In the genomic region with DNA sequence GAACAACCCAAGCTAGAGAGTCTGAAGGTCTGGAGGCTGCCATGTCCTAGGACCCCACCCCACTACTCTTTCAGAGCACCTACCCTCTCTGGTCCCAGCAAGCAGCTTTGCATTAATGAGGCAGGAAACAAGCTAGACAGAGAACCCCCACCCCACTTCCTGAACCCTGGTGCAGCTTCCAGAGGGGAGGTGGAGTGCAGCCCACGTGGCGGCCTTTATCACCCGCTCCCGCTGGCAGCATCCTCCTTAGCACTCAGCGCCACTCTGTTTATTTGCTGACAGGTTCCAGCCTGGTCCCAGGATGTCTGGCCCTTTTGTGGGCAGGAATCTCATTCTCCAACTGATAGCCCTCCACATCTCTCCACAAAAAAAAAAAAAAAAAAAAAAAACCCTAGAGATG, we compare ENCODE assay signal across 9 mouse cellular contexts. TPM values are rescaled to one million over a fixed set of nuclear protein-coding genes. Genes with fewer than 3 reads are reported as not detected.
DNase-seq lines count a peak whose midpoint lies in the region; ATAC-seq and TF ChIP-seq lines count a peak whose summit lies in the region.
"Had no signal": no experiment of that assay in that cellular context is flagged by ENCODE, and none has a peak within 500 bp of the region (broad histone marks: within the 10 kb centered on the region; RNA-seq: fewer than 3 reads in every experiment).

No protein-coding gene starts in this region.

- no peak for ATAC-seq in lung, postnatal 0 days
- ATAC-seq in forebrain, embryonic 15.5 days (replicated peaks) = no peak

- H3K9ac ChIP-seq in lung, postnatal 0 days (replicated peaks; ENCODE audit: low read depth) = no peak overlapping the region
- no peak overlapping the region for H3K9ac ChIP-seq in forebrain, embryonic 15.5 days (replicated peaks)
- H3K9ac ChIP-seq: liver, embryonic 14.5 days had no signal

- WGBS in lung, postnatal 0 days = 37% methylated on average over 5 of the region's 5 CpGs
- 41% methylated on average over 5 of the region's 5 CpGs for WGBS in lung, adult 2 months
- WGBS in limb, embryonic 10.5 days = 36% methylated on average over 5 of the region's 5 CpGs
- WGBS in forebrain, embryonic 15.5 days = 73% methylated on average over 5 of the region's 5 CpGs

- no peaks in the 10 kb centered on the region for H3K27me3 ChIP-seq in lung, postnatal 0 days (replicated peaks; ENCODE audit: insufficient read depth, low read length)
- no peaks in the 10 kb centered on the region for H3K27me3 ChIP-seq in limb, embryonic 10.5 days (ENCODE audit: low read depth, poor library complexity, severe bottlenecking)
- no peaks in the 10 kb centered on the region for H3K27me3 ChIP-seq in forebrain, embryonic 15.5 days

- H3K27ac ChIP-seq in lung, postnatal 0 days (ENCODE audit: low read length) = no peak overlapping the region
- peak overlapping the region; percentile 91 for H3K27ac ChIP-seq in limb, embryonic 10.5 days
- no peak overlapping the region for H3K27ac ChIP-seq in forebrain, embryonic 15.5 days (replicated peaks)
- H3K27ac ChIP-seq: liver, embryonic 14.5 days had no signal

- no peaks in the 10 kb centered on the region for H3K36me3 ChIP-seq in lung, postnatal 0 days (ENCODE audit: insufficient read depth, low read length)
- no peaks in the 10 kb centered on the region for H3K36me3 ChIP-seq in limb, embryonic 10.5 days
- H3K36me3 ChIP-seq in forebrain, embryonic 15.5 days = no peaks in the 10 kb centered on the region

- no peak for TF ChIP-seq CTCF in lung, postnatal 0 days (IDR thresholded peaks at IDR 0.05)
- no peak for TF ChIP-seq CTCF in lung, adult 2 months (IDR thresholded peaks at IDR 0.05; ENCODE audit: insufficient read depth, low read length)

- TF ChIP-seq POLR2A in lung, adult 2 months (IDR thresholded peaks at IDR 0.05; ENCODE audit: borderline replicate concordance, extremely low read depth, low read depth, low read length) = no peak

- no peak overlapping the region for H3K4me2 ChIP-seq in lung, postnatal 0 days (replicated peaks; ENCODE audit: low read depth, low read length)
- no peak overlapping the region for H3K4me2 ChIP-seq in forebrain, embryonic 15.5 days (replicated peaks)

- no peaks in the 10 kb centered on the region for H3K9me3 ChIP-seq in lung, postnatal 0 days (ENCODE audit: low read length)
- H3K9me3 ChIP-seq in limb, embryonic 10.5 days (replicated peaks) = no peaks in the 10 kb centered on the region
- no peaks in the 10 kb centered on the region for H3K9me3 ChIP-seq in forebrain, embryonic 15.5 days

- peak; percentile 18 for DNase-seq in lung, postnatal 0 days (ENCODE audit: low spot score)
- DNase-seq in lung, adult 2 months = no peak
- DNase-seq in heart, adult 9 months (ENCODE audit: low spot score in 2 of 2) = peak; percentile 58 to 66
- DNase-seq in limb, embryonic 10.5 days (ENCODE audit: low spot score) = peak; percentile 69
- DNase-seq in yolk sac, embryonic 10.5 days (ENCODE audit: low spot score) = peak; percentile 13
- no peak for DNase-seq in urinary bladder, postnatal 10 days (ENCODE audit: low spot score)
- DNase-seq in cerebellum, adult 9-11 months = no peak

- no peak for TF ChIP-seq EP300 in lung, postnatal 0 days (IDR thresholded peaks at IDR 0.05)

- peaks cover 3% of the 10 kb centered on the region; the same call in 1 of the 2 replicates for H3K4me1 ChIP-seq in lung, postnatal 0 days (ENCODE audit: insufficient read depth, low read depth, low read length)
- peaks cover 6% of the 10 kb centered on the region for H3K4me1 ChIP-seq in lung, adult 2 months (ENCODE audit: control insufficient read depth, insufficient read depth, low read length)
- peaks cover 94% of the 10 kb centered on the region for H3K4me1 ChIP-seq in limb, embryonic 10.5 days
- H3K4me1 ChIP-seq in forebrain, embryonic 15.5 days = peaks cover 5% of the 10 kb centered on the region; the same call in 1 of the 2 replicates

- H3K4me3 ChIP-seq in lung, postnatal 0 days (ENCODE audit: low read depth, low read length) = no peak overlapping the region
- H3K4me3 ChIP-seq in lung, adult 2 months (replicated peaks; ENCODE audit: extremely low read depth, low read depth, low read length) = no peak overlapping the region
- 0 out of 2 replicates have a peak overlapping the region, but pooled peaks have one; percentile 21 for H3K4me3 ChIP-seq in limb, embryonic 10.5 days
- no peak overlapping the region for H3K4me3 ChIP-seq in forebrain, embryonic 15.5 days

RNA-seq across cellular contexts. Expression of a gene that starts 38.3 kb away (rescaled TPM):
- polyA plus RNA-seq in lung, postnatal 0 days (2015; fragmentation: Nextera tagmentation; extraction: Ambion mirVana) = 11.5 and 12.6 TPM in 2 replicates
- polyA plus RNA-seq in lung, adult 2 months (2012; rRNA removed) = 15.4 and 16.7 TPM in 2 replicates
- polyA plus RNA-seq in limb, embryonic 10.5 days (2016; fragmentation: Nextera tagmentation; extraction: Ambion mirVana) = 2.5 and 3.1 TPM in 2 replicates
- polyA plus RNA-seq in forebrain, embryonic 15.5 days (2015; fragmentation: Nextera tagmentation; extraction: Ambion mirVana) = 3.6 and 4.5 TPM in 2 replicates

RNA-seq across cellular contexts. Expression of a gene that starts 44.8 kb away (rescaled TPM):
- polyA plus RNA-seq in lung, postnatal 0 days (2015; fragmentation: Nextera tagmentation; extraction: Ambion mirVana) = 0.17 and 0.37 TPM in 2 replicates
- polyA plus RNA-seq in lung, adult 2 months (2012; rRNA removed) = 0.17 and 0.18 TPM in 2 replicates
- not detected in 2 replicates for polyA plus RNA-seq in limb, embryonic 10.5 days (2016; fragmentation: Nextera tagmentation; extraction: Ambion mirVana)
- 0.06 TPM in 1 of 2 replicates, not detected in the other for polyA plus RNA-seq in forebrain, embryonic 15.5 days (2015; fragmentation: Nextera tagmentation; extraction: Ambion mirVana)
- polyA plus RNA-seq: liver, embryonic 14.5 days had no signal

Comparison
In these comparisons a context has a peak if more than half of its experiments do, and no peak if none do; other contexts are left out.
1. DNase-seq: peak in lung, postnatal 0 days (single experiment), heart, adult 9 months (2 of 2), limb, embryonic 10.5 days (single experiment) and yolk sac, embryonic 10.5 days (single experiment); none in lung, adult 2 months (single experiment), urinary bladder, postnatal 10 days (single experiment) and cerebellum, adult 9-11 months (single experiment).